Mouse (Mus musculus): ENCODE results near the gene Naa25.
A peak's percentile ranks its signal among the peaks of the same experiment; 100 is the strongest.

Naa25 gene

GRCm38 (mm10) chr5:121451644-121452025, 53.9 kb downstream of the Naa25 start, which contains the start of gene Tmem116:
Tmem116 (plus strand) TSS chr5:121451893.
- no peak for DNase-seq (ENCODE audit: extremely low read depth, insufficient read length, low spot score)

- peak; percentile 94 for DNase-seq (ENCODE audit: extremely low read depth, insufficient read length, low spot score)
Measured at GRCm38 (mm10) chr5:121452026-121452869, 54.5 kb downstream of the Naa25 start, which contains the start of gene Erp29. Erp29 (minus strand) TSS chr5:121452506.

- DNase-seq (ENCODE audit: extremely low read depth, insufficient read length, low spot score) = no peak
Measured at GRCm38 (mm10) chr5:121452906-121453305, 55.2 kb downstream of the Naa25 start.

- no peak for DNase-seq (ENCODE audit: extremely low read depth, insufficient read length, low spot score)
Measured at GRCm38 (mm10) chr5:121453743-121454502, 56.2 kb downstream of the Naa25 start.

GRCm38 (mm10) chr5:121454503-121454782, 56.7 kb downstream of the Naa25 start:
- DNase-seq (ENCODE audit: extremely low read depth, insufficient read length, low spot score) = no peak

- DNase-seq (ENCODE audit: extremely low read depth, insufficient read length, low spot score) = no peak
Measured at GRCm38 (mm10) chr5:121455510-121456265, 58.0 kb downstream of the Naa25 start.

- no peak for DNase-seq (ENCODE audit: extremely low read depth, insufficient read length, low spot score)
Measured at GRCm38 (mm10) chr5:121461339-121462170, 63.8 kb downstream of the Naa25 start.

- DNase-seq (ENCODE audit: extremely low read depth, insufficient read length, low spot score) = no peak
Measured at GRCm38 (mm10) chr5:121462171-121462502, 64.4 kb downstream of the Naa25 start.

- DNase-seq (ENCODE audit: extremely low read depth, insufficient read length, low spot score) = no peak
Measured at GRCm38 (mm10) chr5:121462967-121463366, 65.2 kb downstream of the Naa25 start.

GRCm38 (mm10) chr5:121463601-121464250, 66.0 kb downstream of the Naa25 start:
- no peak for DNase-seq (ENCODE audit: extremely low read depth, insufficient read length, low spot score)

GRCm38 (mm10) chr5:121469566-121469965, 71.8 kb downstream of the Naa25 start:
- no peak for DNase-seq (ENCODE audit: extremely low read depth, insufficient read length, low spot score)

GRCm38 (mm10) chr5:121472411-121472810, 74.7 kb downstream of the Naa25 start:
- no peak for DNase-seq (ENCODE audit: extremely low read depth, insufficient read length, low spot score)

GRCm38 (mm10) chr5:121474610-121475009, 76.9 kb downstream of the Naa25 start:
- no peak for DNase-seq (ENCODE audit: extremely low read depth, insufficient read length, low spot score)

GRCm38 (mm10) chr5:121476040-121476439, 78.3 kb downstream of the Naa25 start:
- no peak for DNase-seq (ENCODE audit: extremely low read depth, insufficient read length, low spot score)

GRCm38 (mm10) chr5:121477680-121478079, 79.9 kb downstream of the Naa25 start:
- no peak for DNase-seq (ENCODE audit: extremely low read depth, insufficient read length, low spot score)

GRCm38 (mm10) chr5:121484801-121485200, 87.1 kb downstream of the Naa25 start:
- no peak for DNase-seq (ENCODE audit: extremely low read depth, insufficient read length, low spot score)

GRCm38 (mm10) chr5:121493305-121493704, 95.6 kb downstream of the Naa25 start:
- DNase-seq (ENCODE audit: extremely low read depth, insufficient read length, low spot score) = no peak
